Mouse (Mus musculus) heart, postnatal 14 days (tissue): ENCODE measurements around the gene Agbl3. TPM values are rescaled to one million over a fixed set of nuclear protein-coding genes. Genes with fewer than 3 reads are reported as not detected.
A peak's percentile ranks its signal among the peaks of the same experiment; 100 is the strongest.

Experiments
- DNase-seq, 2 experiments: peaks; one replicate each; pipeline ENCODE4 v3.0.0; 2021 to 2022
- intact Hi-C: fragments of 180-260 bp; cut with DNase I; formaldehyde crosslinking; loops from one replicate; pipeline ENCODE4 v1.15.1; 2025
- total RNA-seq, 2 experiments: library from RNA; stranded (reverse); gene quantifications; 2 replicates each; pipeline ENCODE4 v1.2.3; 2021

Agbl3 gene
- total RNA-seq, 2 experiments from 2014 or later, result 4.6 to 5.9 TPM

DNA sequence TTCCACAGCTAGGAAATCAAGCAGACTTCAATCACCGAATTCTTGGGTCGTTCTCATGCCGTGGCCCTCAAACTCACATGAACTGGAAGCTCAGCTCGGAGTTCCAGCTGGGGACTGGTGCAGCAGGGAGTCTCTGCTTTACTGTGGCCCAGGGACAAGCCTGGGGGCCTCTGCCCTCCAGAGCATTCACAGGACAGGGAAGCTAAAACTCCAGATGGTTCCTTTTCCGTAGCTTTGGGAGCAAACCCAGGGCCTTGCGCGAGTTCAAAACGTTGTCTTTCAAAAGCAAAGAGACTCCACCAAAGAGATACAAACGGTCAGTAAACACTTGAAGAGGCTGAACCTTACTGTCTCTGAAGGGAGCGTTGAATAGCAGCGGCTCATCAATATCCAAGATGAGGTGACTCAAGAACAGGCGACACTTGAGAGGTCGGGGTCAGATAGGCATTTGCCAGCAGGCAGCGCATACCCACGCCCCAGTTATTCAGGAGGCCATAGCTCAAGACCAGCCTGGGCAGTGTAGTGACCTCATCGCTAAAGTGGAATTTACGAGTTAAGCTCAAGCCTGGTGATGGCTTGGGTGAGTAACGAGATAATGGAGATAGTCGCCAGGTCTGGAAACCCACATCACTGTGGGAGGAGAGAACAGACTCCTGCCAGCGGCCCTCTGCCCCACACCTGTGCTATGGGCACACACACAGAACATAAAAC, 88.4 kb downstream of the Agbl3 start:
- no peak for DNase-seq
- intact Hi-C loops, result no loop called here

DNA sequence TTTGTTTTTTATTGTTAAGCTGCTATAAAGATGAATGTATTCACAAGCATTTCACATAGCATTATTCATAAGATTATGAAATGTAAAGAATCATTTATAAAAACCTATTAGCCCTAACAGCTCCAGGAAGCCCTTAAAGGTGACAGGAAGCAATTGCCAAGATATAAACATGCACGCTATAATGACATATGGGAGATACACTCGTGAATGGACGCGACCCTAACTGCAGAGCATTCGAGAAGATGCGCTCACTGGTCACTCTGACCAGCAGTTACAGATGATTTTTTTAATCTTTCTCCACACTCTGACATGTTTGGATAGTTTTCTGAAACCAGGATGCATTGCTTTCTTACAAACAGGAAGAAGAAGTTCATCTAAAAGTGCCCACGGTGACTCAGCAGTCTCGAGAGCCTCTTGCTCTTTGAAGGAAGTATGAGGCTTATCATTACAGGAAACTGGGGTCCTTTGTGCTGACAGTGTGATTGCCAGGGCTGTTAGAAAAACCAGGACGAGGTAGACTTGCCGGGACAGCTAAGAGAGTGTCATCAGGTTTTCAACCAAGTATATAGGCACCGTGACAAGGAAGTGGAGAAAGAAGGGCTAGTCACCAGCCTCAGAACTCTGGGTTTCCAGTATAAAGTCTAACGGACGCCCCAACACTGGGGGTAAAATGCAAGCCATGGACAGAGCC, 89.1 kb downstream of the Agbl3 start:
- DNase-seq, result no peak
- intact Hi-C loops, result no loop called here

GRCm38 (mm10) chr6:34870136-34870535, 89.9 kb downstream of the Agbl3 start:
- intact Hi-C loops, result no loop called here

DNA sequence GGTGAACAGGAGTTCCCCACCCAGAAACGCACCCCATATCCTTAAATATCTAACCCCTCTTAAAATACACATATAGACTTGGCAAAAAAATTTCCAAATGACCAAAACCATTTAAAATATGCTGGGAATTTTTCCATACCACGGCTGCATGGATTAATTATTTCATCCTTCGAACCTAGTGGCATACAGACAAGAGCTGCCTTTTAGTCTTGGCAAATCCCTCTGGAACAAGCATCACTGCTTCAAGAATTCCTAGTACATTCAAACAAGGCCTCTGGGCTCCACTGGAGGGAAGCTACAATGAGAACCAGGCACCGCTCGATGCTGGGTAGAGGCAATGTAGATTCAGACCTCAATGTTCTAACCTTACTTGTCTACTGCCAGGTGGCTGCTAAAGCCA, 90.5 kb downstream of the Agbl3 start:
- intact Hi-C loops, result no loop called here
- no peak for DNase-seq

More at GRCm38 (mm10) chr6:34870136-34870535, 89.9 kb downstream of the Agbl3 start:
- DNase-seq, result no peak

DNA sequence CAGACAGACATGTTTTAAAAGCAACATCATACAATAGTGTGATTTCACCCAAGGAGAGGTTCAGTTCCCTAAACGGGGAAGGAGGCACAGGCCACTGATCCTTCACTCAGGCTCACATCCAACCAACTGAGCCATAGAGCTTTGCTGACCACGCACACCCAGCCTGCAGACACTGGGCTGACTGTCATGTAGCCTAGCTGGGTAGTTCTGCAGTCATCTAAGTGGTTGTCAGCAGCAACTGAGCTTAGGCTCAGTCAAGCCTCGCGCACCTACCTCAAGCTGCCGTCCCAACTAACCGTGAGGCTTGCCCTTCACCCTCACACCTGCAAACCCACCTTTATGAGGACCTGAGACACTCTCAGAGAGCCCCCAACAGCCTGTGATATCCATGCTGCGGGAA, 91.7 kb downstream of the Agbl3 start:
- intact Hi-C loops, result no loop called here
- DNase-seq, result no peak

DNA sequence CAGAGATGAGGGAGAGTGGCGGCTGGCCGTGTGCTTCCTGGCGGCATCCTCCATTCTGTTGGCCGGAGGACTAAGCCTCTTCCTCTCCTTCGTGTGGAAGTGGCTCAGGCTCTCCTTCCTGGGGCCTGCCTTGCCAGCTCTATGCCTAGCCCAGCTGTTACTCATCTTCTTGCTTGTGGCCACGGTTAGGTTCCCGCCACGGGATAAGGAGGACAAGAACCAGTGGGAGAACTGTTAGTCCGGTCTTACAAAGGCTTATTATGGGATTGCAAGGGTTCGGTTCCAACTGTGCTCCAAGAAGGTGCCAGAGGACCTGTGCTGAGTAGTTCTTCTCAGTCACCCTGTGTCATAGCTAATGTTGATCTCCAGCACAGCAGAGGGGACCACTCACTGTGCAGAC, 92.6 kb downstream of the Agbl3 start:
- intact Hi-C loops, result no loop called here
- no peak for DNase-seq

GRCm38 (mm10) chr6:34874101-34874921, 94.1 kb downstream of the Agbl3 start:
- intact Hi-C loops, result no loop called here

DNA sequence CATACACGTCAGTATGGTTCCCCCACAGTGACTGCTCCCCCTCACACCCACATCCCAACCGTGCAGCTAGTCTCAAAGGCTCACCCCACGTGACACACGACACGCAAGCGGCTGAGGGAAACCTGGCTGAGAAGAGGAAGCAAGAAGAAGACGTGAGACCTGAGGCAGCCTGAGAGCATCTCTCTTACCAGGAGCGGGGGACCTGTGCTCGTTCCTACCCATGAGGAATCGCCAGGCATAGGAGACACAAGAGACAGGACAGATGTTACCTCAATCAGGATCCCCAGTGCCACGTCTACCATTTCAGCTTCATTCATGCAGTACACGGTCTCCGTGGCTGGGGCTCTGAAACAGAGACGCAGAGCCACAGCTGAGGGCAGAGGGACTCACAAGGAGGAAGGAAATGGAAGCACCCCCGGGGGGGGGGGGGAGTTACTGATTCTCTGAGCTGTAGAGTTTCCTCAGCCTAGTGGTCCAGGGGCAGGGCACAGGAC, 95.1 kb downstream of the Agbl3 start:
- intact Hi-C loops, result loop anchor here (5.0 kb wide), 1 partner anchor 363 kb away; no protein-coding TSS in a partner anchor
- DNase-seq, result peak in 1 of 2 experiments; percentile 38

More at GRCm38 (mm10) chr6:34874101-34874921, 94.1 kb downstream of the Agbl3 start:
- peak; percentile 82 to 86 for DNase-seq

DNA sequence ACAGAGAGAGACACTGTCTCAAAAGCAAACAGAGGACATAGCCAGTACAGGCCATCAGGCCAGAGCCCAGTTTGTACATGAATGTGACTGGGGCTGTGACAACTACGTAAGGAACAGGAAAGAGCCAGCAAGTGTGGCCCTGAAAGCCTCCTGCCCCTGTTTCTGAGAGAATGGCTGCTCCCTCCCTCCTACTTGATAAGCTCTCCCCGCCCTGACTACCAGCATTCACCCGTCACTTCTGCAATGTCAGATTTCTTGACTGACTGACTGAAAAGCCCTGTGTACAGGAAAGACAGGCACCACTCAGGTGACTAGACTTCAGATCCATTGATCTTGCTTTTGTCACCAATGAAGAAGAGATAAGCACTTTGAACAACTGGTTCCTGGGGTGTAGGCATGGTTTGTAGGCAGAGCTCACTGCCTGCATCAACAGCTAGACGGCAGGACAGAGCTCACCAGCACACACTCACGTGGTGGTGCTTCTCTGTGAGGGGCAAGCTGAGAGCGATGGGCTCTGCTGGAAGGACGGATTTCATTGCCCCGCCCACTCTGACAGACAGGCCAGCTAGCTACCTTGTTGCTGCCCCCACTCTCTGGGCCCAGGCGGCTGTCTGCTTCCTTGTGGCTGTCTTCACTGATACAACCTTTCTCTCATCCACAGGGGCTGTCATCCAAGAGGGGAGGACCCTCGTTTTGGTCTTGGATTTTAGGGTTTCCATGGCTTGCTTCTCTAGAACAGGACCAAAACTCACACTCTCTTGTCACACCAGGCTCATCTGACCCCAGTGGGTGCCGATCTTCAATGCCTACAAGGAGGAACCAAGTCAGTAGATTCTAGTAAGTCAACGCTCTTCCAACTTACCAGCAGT, 96.0 kb downstream of the Agbl3 start:
- no peak for DNase-seq
- intact Hi-C loops, result loop anchor here (5.0 kb wide), 1 partner anchor 364 kb away; no protein-coding TSS in a partner anchor

DNA sequence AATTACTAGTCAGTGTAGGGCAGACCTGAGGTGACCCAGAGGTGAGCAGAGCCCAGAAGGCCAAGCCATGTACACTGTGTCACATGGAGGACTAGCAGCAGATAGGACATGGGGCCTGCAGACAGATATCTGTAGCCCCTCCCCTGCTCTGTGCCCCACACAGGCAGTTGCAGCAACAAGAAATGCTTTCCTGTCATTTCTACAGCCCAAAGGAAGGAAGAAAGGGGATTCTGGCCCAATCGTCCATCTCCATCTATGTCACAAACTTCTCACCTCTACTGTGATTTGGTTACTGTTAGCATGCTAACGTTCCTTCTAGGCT, 96.6 kb downstream of the Agbl3 start:
- intact Hi-C loops, result loop anchor here (5.0 kb wide), 1 partner anchor 364 kb away; no protein-coding TSS in a partner anchor
- no peak for DNase-seq

GRCm38 (mm10) chr6:34877509-34878321, 97.5 kb downstream of the Agbl3 start, which contains the start of gene Cyren:
Gene Cyren, minus strand, starts transcription at chr6:34878060.
- peak; percentile 97 for DNase-seq
- intact Hi-C loops, result loop anchor here (2.0 to 5.0 kb wide), 3 partner anchors 15 to 365 kb away; partner anchors contain the start of genes Agbl3 and Tmem140

- intact Hi-C loops, result loop anchor here (2.0 to 5.0 kb wide), 3 partner anchors 16 to 367 kb away; partner anchors contain the start of genes Agbl3 and Tmem140
- no peak for DNase-seq
These were observed 99.0 kb downstream of the Agbl3 start for GRCm38 (mm10) chr6:34879101-34879740.

- no peak for DNase-seq
- intact Hi-C loops, result loop anchor here (2.0 to 5.0 kb wide), 4 partner anchors 17 to 368 kb away; partner anchors contain the start of genes Agbl3 and Tmem140
These were observed 99.8 kb downstream of the Agbl3 start for GRCm38 (mm10) chr6:34879911-34880475.

GRCm38 (mm10) chr6:34884724-34885123, 104.5 kb downstream of the Agbl3 start:
- intact Hi-C loops, result no loop called here
- no peak for DNase-seq

GRCm38 (mm10) chr6:34887131-34887850, 107.1 kb downstream of the Agbl3 start:
- no peak for DNase-seq
- intact Hi-C loops, result no loop called here

DNA sequence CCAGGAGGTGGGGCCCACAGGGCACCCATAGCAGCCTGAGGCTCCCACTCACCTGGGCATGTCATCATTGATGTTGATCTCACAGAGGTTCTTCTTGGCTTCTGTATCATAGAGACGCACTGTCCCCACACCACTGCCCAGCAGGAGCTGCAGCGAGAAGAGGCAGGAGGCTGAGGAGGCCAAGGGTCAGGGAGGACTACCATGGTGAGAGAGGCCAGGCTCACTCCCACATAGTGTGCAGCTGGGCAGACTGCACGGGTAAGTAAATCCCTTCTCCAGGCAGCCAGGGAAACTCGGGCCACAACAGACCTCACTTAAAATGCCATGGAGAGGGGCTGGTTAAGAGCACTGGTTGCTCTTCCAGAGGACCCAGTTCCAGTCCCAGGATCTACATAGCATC, 109.0 kb downstream of the Agbl3 start:
- intact Hi-C loops, result no loop called here
- no peak for DNase-seq

DNA sequence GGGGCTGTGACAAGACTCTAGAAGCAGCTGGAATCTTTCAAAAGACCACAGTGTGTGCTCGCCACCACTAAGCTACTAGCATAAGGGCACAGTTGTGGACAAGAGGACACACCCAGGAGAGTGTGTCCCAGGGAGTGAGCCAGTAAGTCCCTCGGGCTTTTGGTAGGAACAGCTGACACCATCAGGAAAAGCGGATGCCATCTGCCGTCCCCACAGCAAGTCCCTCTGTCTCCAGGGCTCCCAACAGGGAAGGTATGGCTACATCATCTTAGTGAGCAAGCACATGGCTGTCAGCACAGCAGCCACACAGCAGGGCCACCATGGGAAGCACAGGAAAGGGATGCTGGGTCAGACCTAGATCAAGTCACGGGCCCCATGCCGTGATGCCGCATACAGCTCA, 115.3 kb downstream of the Agbl3 start:
- intact Hi-C loops, result no loop called here

More for the DNA sequence above, 115.3 kb downstream of the Agbl3 start:
- no peak for DNase-seq
